Comparison of ENCODE assay signal across 17 mouse cellular contexts in the genomic region with DNA sequence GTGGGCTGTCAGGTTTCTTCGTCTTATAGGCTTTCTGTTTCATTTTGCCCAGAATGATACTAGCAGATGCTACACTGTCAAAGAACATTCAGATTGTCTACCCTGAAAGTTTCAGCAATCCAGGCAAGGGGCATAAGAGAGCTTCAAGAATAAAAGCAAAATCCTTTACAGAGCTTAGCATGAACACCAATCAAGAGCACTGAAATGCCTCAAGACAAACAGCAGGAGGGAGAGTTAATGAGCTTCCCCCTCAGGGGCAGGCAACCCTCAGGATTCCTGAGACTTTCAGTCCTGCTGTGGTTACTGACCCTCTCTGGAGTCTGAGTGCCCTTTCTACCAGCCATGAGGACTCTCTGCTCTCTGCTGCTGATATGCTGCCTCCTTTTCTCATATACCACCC. TPM values are rescaled to one million over a fixed set of nuclear protein-coding genes. Genes with fewer than 3 reads are reported as not detected.
"Had no signal": no experiment of that assay in that cellular context is flagged by ENCODE, and none has a peak within 500 bp of the region (broad histone marks: within the 10 kb centered on the region; RNA-seq: fewer than 3 reads in every experiment).

A gene (plus strand): TSS at position 316 of the 400 bp plus-strand sequence.

RNA-seq across cellular contexts. Expression of the gene that starts here (rescaled TPM):
- polyA plus RNA-seq: liver, postnatal 0 days; lung, adult 2 months; lung, embryonic 15.5 days; lung, postnatal 0 days; macrophage; midbrain, embryonic 11.5 days; midbrain, embryonic 13.5 days; midbrain, embryonic 15.5 days; midbrain, postnatal 0 days; neural tube, embryonic 12.5 days; neural tube, embryonic 14.5 days; spleen, adult 2 months; stomach, embryonic 15.5 days; stomach, postnatal 0 days; testis, adult 2 months; thymus, adult 2 months; urinary bladder, adult 2 months had no signal
